Mouse (Mus musculus): Measurements from ENCODE around the gene C1rl. TPM values are rescaled to one million over a fixed set of nuclear protein-coding genes. Genes with fewer than 3 reads are reported as not detected.
"Not testable (repeated sequence)": the region's sequence is repeated elsewhere in the genome, so short reads cannot be mapped to it uniquely, and the experiment has no call there.

C1rl gene
- polyA plus RNA-seq, 1 experiment from 2014 or later: 0.38 TPM

- Histone ChIP-seq H3K36me3 (replicated peaks; ENCODE audit: control insufficient read depth, insufficient read depth, low read depth, low read length) (no peaks in the 10 kb centered on the region), H3K27ac (replicated peaks; ENCODE audit: low read depth, low read length) (no peak within 1 kb of the TSS)
- ATAC-seq (replicated peaks; ENCODE audit: insufficient number of reproducible peaks, low FRiP score, low TSS enrichment, low read depth): peak; percentile 91
These were observed 28.3 kb upstream of the C1rl start, which contains the start of gene Clstn3 for GRCm38 (mm10) chr6:124464305-124465271. Gene Clstn3 (minus strand): TSS chr6:124464794.

GRCm38 (mm10) chr6:124465299-124465698 lies 27.6 kb upstream of the C1rl start:
- Histone ChIP-seq H3K36me3 (replicated peaks; ENCODE audit: control insufficient read depth, insufficient read depth, low read depth, low read length) (no peaks in the 10 kb centered on the region), H3K9me3 (replicated peaks; ENCODE audit: control insufficient read depth, low read length) (no peaks in the 10 kb centered on the region), H3K27ac (replicated peaks; ENCODE audit: low read depth, low read length) (no peak overlapping the region), H3K9ac (replicated peaks; ENCODE audit: low read length) (no peak overlapping the region), H3K27me3 (ENCODE audit: control insufficient read depth, insufficient read depth, low read length) (no peaks in the 10 kb centered on the region), H3K4me1 (ENCODE audit: control insufficient read depth, insufficient read depth, low read length) (no peaks in the 10 kb centered on the region), H3K4me2 (ENCODE audit: low read depth, low read length) (peak overlapping the region; percentile 73; the same call in 1 of the 2 replicates), H3K4me3 (ENCODE audit: low read depth, low read length) (no peak overlapping the region; the same call in 1 of the 2 replicates)
- ATAC-seq (replicated peaks; ENCODE audit: insufficient number of reproducible peaks, low FRiP score, low TSS enrichment, low read depth) (no peak), DNase-seq (ENCODE audit: low spot score) (no peak)
- 45% methylated on average over 6 of the region's 6 CpGs for WGBS

More at GRCm38 (mm10) chr6:124464305-124465271, 28.3 kb upstream of the C1rl start, which contains the start of gene Clstn3:
- peak; percentile 91 for DNase-seq (ENCODE audit: low spot score)
- Histone ChIP-seq H3K27me3 (ENCODE audit: control insufficient read depth, insufficient read depth, low read length) (no peaks in the 10 kb centered on the region), H3K4me1 (ENCODE audit: control insufficient read depth, insufficient read depth, low read length) (no peaks in the 10 kb centered on the region), H3K4me2 (ENCODE audit: low read depth, low read length) (peak within 1 kb of the TSS; percentile 73), H3K4me3 (ENCODE audit: low read depth, low read length) (peak within 1 kb of the TSS; percentile 39), H3K9me3 (replicated peaks; ENCODE audit: control insufficient read depth, low read length) (no peaks in the 10 kb centered on the region), H3K9ac (replicated peaks; ENCODE audit: low read length) (peak within 1 kb of the TSS; percentile 28)
- WGBS: 7% methylated on average over 27 of the region's 27 CpGs

- Histone ChIP-seq H3K27ac (replicated peaks; ENCODE audit: low read depth, low read length) (no peak overlapping the region), H3K9ac (replicated peaks; ENCODE audit: low read length) (no peak overlapping the region), H3K4me2 (ENCODE audit: low read depth, low read length) (no peak overlapping the region), H3K4me3 (ENCODE audit: low read depth, low read length) (no peak overlapping the region), H3K9me3 (replicated peaks; ENCODE audit: control insufficient read depth, low read length) (no peaks in the 10 kb centered on the region), H3K36me3 (replicated peaks; ENCODE audit: control insufficient read depth, insufficient read depth, low read depth, low read length) (no peaks in the 10 kb centered on the region), H3K4me1 (ENCODE audit: control insufficient read depth, insufficient read depth, low read length) (no peaks in the 10 kb centered on the region), H3K27me3 (ENCODE audit: control insufficient read depth, insufficient read depth, low read length) (no peaks in the 10 kb centered on the region)
- ATAC-seq (replicated peaks; ENCODE audit: insufficient number of reproducible peaks, low FRiP score, low TSS enrichment, low read depth) (no peak), DNase-seq (ENCODE audit: low spot score) (no peak)
- WGBS: 68% methylated on average over 6 of the region's 6 CpGs
These were observed 27.2 kb upstream of the C1rl start for GRCm38 (mm10) chr6:124465729-124466128.

GRCm38 (mm10) chr6:124471121-124471520 lies 21.8 kb upstream of the C1rl start:
- ATAC-seq (replicated peaks; ENCODE audit: insufficient number of reproducible peaks, low FRiP score, low TSS enrichment, low read depth): no peak
- Histone ChIP-seq H3K36me3 (replicated peaks; ENCODE audit: control insufficient read depth, insufficient read depth, low read depth, low read length) (no peaks in the 10 kb centered on the region), H3K4me2 (ENCODE audit: low read depth, low read length) (no peak overlapping the region), H3K4me1 (ENCODE audit: control insufficient read depth, insufficient read depth, low read length) (no peaks in the 10 kb centered on the region), H3K4me3 (ENCODE audit: low read depth, low read length) (no peak overlapping the region), H3K9ac (replicated peaks; ENCODE audit: low read length) (no peak overlapping the region), H3K9me3 (replicated peaks; ENCODE audit: control insufficient read depth, low read length) (no peaks in the 10 kb centered on the region), H3K27ac (replicated peaks; ENCODE audit: low read depth, low read length) (no peak overlapping the region), H3K27me3 (ENCODE audit: control insufficient read depth, insufficient read depth, low read length) (no peaks in the 10 kb centered on the region)
- 90% methylated on average over 3 of the region's 3 CpGs for WGBS
- no peak for DNase-seq (ENCODE audit: low spot score)

GRCm38 (mm10) chr6:124471783-124472638 lies 20.9 kb upstream of the C1rl start:
- H3K4me3 ChIP-seq (ENCODE audit: low read depth, low read length); H3K27ac ChIP-seq (replicated peaks; ENCODE audit: low read depth, low read length); H3K9ac ChIP-seq (replicated peaks; ENCODE audit: low read length); H3K36me3 ChIP-seq (replicated peaks; ENCODE audit: control insufficient read depth, insufficient read depth, low read depth, low read length); ATAC-seq (replicated peaks; ENCODE audit: insufficient number of reproducible peaks, low FRiP score, low TSS enrichment, low read depth); DNase-seq (ENCODE audit: low spot score); H3K27me3 ChIP-seq (ENCODE audit: control insufficient read depth, insufficient read depth, low read length); H3K9me3 ChIP-seq (replicated peaks; ENCODE audit: control insufficient read depth, low read length); H3K4me1 ChIP-seq (ENCODE audit: control insufficient read depth, insufficient read depth, low read length); H3K4me2 ChIP-seq (ENCODE audit: low read depth, low read length): not testable (repeated sequence)
- 78% methylated on average over 6 of the region's 6 CpGs for WGBS

GRCm38 (mm10) chr6:124472801-124473200 lies 20.1 kb upstream of the C1rl start:
- 37% methylated on average over 6 of the region's 6 CpGs for WGBS
- DNase-seq (ENCODE audit: low spot score): peak; percentile 7
- Histone ChIP-seq H3K4me1 (ENCODE audit: control insufficient read depth, insufficient read depth, low read length) (no peaks in the 10 kb centered on the region), H3K36me3 (replicated peaks; ENCODE audit: control insufficient read depth, insufficient read depth, low read depth, low read length) (no peaks in the 10 kb centered on the region), H3K27ac (replicated peaks; ENCODE audit: low read depth, low read length) (no peak overlapping the region), H3K9me3 (replicated peaks; ENCODE audit: control insufficient read depth, low read length) (no peaks in the 10 kb centered on the region), H3K4me2 (ENCODE audit: low read depth, low read length) (no peak overlapping the region), H3K4me3 (ENCODE audit: low read depth, low read length) (no peak overlapping the region), H3K27me3 (ENCODE audit: control insufficient read depth, insufficient read depth, low read length) (no peaks in the 10 kb centered on the region), H3K9ac (replicated peaks; ENCODE audit: low read length) (no peak overlapping the region)
- no peak for ATAC-seq (replicated peaks; ENCODE audit: insufficient number of reproducible peaks, low FRiP score, low TSS enrichment, low read depth)

- Histone ChIP-seq H3K27me3 (ENCODE audit: control insufficient read depth, insufficient read depth, low read length) (no peaks in the 10 kb centered on the region), H3K4me2 (ENCODE audit: low read depth, low read length) (no peak overlapping the region), H3K9ac (replicated peaks; ENCODE audit: low read length) (no peak overlapping the region), H3K9me3 (replicated peaks; ENCODE audit: control insufficient read depth, low read length) (no peaks in the 10 kb centered on the region), H3K36me3 (replicated peaks; ENCODE audit: control insufficient read depth, insufficient read depth, low read depth, low read length) (no peaks in the 10 kb centered on the region), H3K4me1 (ENCODE audit: control insufficient read depth, insufficient read depth, low read length) (no peaks in the 10 kb centered on the region), H3K4me3 (ENCODE audit: low read depth, low read length) (no peak overlapping the region), H3K27ac (replicated peaks; ENCODE audit: low read depth, low read length) (no peak overlapping the region)
- ATAC-seq (replicated peaks; ENCODE audit: insufficient number of reproducible peaks, low FRiP score, low TSS enrichment, low read depth) (no peak), DNase-seq (ENCODE audit: low spot score) (no peak)
- 83% methylated on average over 11 of the region's 11 CpGs for WGBS
These were observed 18.3 kb upstream of the C1rl start for GRCm38 (mm10) chr6:124474621-124475020.
